Mouse (Mus musculus): Measurements from ENCODE around the gene Ptchd1. TPM values are rescaled to one million over a fixed set of nuclear protein-coding genes. Genes with fewer than 3 reads are reported as not detected.

The Ptchd1 gene
- total RNA-seq, 2 experiments from 2014 or later = 18.7 to 19.4 TPM

Other genes starting within 250 kb of the Ptchd1 start
- 1 to 10 TPM in 1 of 2 experiments, under 1 TPM in 1; 0.52 to 1.3 TPM for gene Gm15155, start 927 bp upstream of the Ptchd1 start, total RNA-seq (2021)